8 mouse cellular contexts compared by ENCODE assay signal in genomic region chrX:140956959-140957358, GRCm38 (mm10). TPM values are rescaled to one million over a fixed set of nuclear protein-coding genes. Genes with fewer than 3 reads are reported as not detected.
DNase-seq lines count a peak whose midpoint lies in the region; ATAC-seq and TF ChIP-seq lines count a peak whose summit lies in the region.

No protein-coding gene starts in this region.

- H3K4me1 ChIP-seq in kidney, embryonic 15.5 days, result no peaks in the 10 kb centered on the region
- no peaks in the 10 kb centered on the region for H3K4me1 ChIP-seq in hindbrain, postnatal 0 days (ENCODE audit: insufficient read depth, low read length)
- H3K4me1 ChIP-seq in midbrain, embryonic 16.5 days (ENCODE audit: control insufficient read depth, insufficient read depth, low read length), result peaks cover 2% of the 10 kb centered on the region; the same call in 1 of the 2 replicates

- H3K27me3 ChIP-seq in kidney, embryonic 15.5 days, result peaks cover 32% of the 10 kb centered on the region
- H3K27me3 ChIP-seq in hindbrain, postnatal 0 days (ENCODE audit: insufficient read depth, low read length), result no peaks in the 10 kb centered on the region
- H3K27me3 ChIP-seq in midbrain, embryonic 16.5 days (ENCODE audit: control insufficient read depth, insufficient read depth, low read depth, low read length), result no peaks in the 10 kb centered on the region; the same call in 1 of the 2 replicates

- 0 out of 2 replicates have a peak overlapping the region, but pooled peaks have one; percentile 23 for H3K9ac ChIP-seq in kidney, embryonic 15.5 days
- H3K9ac ChIP-seq in hindbrain, postnatal 0 days (replicated peaks; ENCODE audit: low read length), result peak overlapping the region; percentile 30; the same call in 1 of the 2 replicates
- peak overlapping the region; percentile 59 for H3K9ac ChIP-seq in midbrain, embryonic 16.5 days (ENCODE audit: low read depth, low read length)

- no peaks in the 10 kb centered on the region for H3K9me3 ChIP-seq in kidney, embryonic 15.5 days (replicated peaks)
- no peaks in the 10 kb centered on the region for H3K9me3 ChIP-seq in hindbrain, postnatal 0 days (ENCODE audit: low read length)
- H3K9me3 ChIP-seq in midbrain, embryonic 16.5 days (replicated peaks; ENCODE audit: control insufficient read depth, low read length, poor library complexity, severe bottlenecking), result no peaks in the 10 kb centered on the region

- peak overlapping the region; percentile 59 for H3K4me2 ChIP-seq in kidney, embryonic 15.5 days
- H3K4me2 ChIP-seq in hindbrain, postnatal 0 days (ENCODE audit: low read depth, low read length), result peak overlapping the region; percentile 56
- peak overlapping the region; percentile 62 for H3K4me2 ChIP-seq in midbrain, embryonic 16.5 days (ENCODE audit: low read length)

- H3K27ac ChIP-seq in kidney, embryonic 15.5 days, result no peak overlapping the region
- no peak overlapping the region for H3K27ac ChIP-seq in hindbrain, postnatal 0 days
- H3K27ac ChIP-seq in midbrain, embryonic 16.5 days (ENCODE audit: low read length), result no peak overlapping the region

- ATAC-seq in kidney, embryonic 15.5 days (replicated peaks; ENCODE audit: low FRiP score), result no peak
- ATAC-seq in common myeloid progenitor, adult 5-6 weeks (replicated peaks; ENCODE audit: low read depth, poor library complexity, severe bottlenecking), result peak; percentile 50
- ATAC-seq in hindbrain, postnatal 0 days, result peak; percentile 81
- peak; percentile 82 for ATAC-seq in midbrain, embryonic 16.5 days

- H3K36me3 ChIP-seq in kidney, embryonic 15.5 days, result 0 out of 2 replicates have a peak, but pooled peaks cover 5% of the 10 kb centered on the region
- H3K36me3 ChIP-seq in hindbrain, postnatal 0 days (ENCODE audit: insufficient read depth, low read length), result no peaks in the 10 kb centered on the region
- no peaks in the 10 kb centered on the region; the same call in 1 of the 2 replicates for H3K36me3 ChIP-seq in midbrain, embryonic 16.5 days (ENCODE audit: control insufficient read depth, insufficient read depth, low read length)

- no peak; the same call in 1 of the 2 replicates for TF ChIP-seq CTCF in hindbrain, postnatal 0 days (IDR thresholded peaks at IDR 0.05; ENCODE audit: low read depth)

- DNase-seq in kidney, postnatal 14 days, result no peak
- DNase-seq in hindbrain, postnatal 0 days (ENCODE audit: low spot score), result no peak
- DNase-seq in gastrocnemius, postnatal 25 days, result no peak
- no peak for DNase-seq in layer of hippocampus, adult 9-11 months
- no peak for DNase-seq in ovary, postnatal 36 days (ENCODE audit: low spot score)

- WGBS in kidney, embryonic 15.5 days, result 15% methylated on average over 5 of the region's 5 CpGs
- 36% methylated on average over 5 of the region's 5 CpGs for WGBS in hindbrain, postnatal 0 days
- WGBS in midbrain, embryonic 16.5 days, result 17% methylated on average over 5 of the region's 5 CpGs

- peak overlapping the region; percentile 58 for H3K4me3 ChIP-seq in kidney, embryonic 15.5 days (replicated peaks)
- H3K4me3 ChIP-seq in hindbrain, postnatal 0 days (ENCODE audit: low read length), result peak overlapping the region; percentile 50
- H3K4me3 ChIP-seq in midbrain, embryonic 16.5 days (ENCODE audit: low read depth, low read length), result peak overlapping the region; percentile 48

RNA-seq across cellular contexts. Expression of gene Atg4a, which starts 0.3 kb away (rescaled TPM):
- 18.0 and 20.6 TPM in 2 replicates for polyA plus RNA-seq in kidney, embryonic 15.5 days (2015; fragmentation: Nextera tagmentation; extraction: Ambion mirVana)
- total RNA-seq in common myeloid progenitor, adult 5-6 weeks (2017), result 25.2 and 26.9 TPM in 2 replicates
- 4.8 and 20.7 TPM in 2 replicates for total RNA-seq in hindbrain, postnatal 0 days (2014; rRNA removed)
- polyA plus RNA-seq in hindbrain, postnatal 0 days (2015; fragmentation: Nextera tagmentation; extraction: Ambion mirVana), result 11.9 and 14.1 TPM in 2 replicates
- 8.1 and 8.9 TPM in 2 replicates for polyA plus RNA-seq in midbrain, embryonic 16.5 days (2015; fragmentation: Nextera tagmentation; extraction: Ambion mirVana)
- 10 to 100 TPM; 17.0 TPM for total RNA-seq in gastrocnemius, postnatal 25 days (2021)

RNA-seq across cellular contexts. Expression of gene Psmd10, which starts 0.4 kb away (rescaled TPM):
- 51.3 and 56.3 TPM in 2 replicates for polyA plus RNA-seq in kidney, embryonic 15.5 days (2015; fragmentation: Nextera tagmentation; extraction: Ambion mirVana)
- total RNA-seq in common myeloid progenitor, adult 5-6 weeks (2017), result 46.3 and 50.3 TPM in 2 replicates
- total RNA-seq in hindbrain, postnatal 0 days (2014; rRNA removed), result 9.1 and 14.3 TPM in 2 replicates
- 35.0 and 37.8 TPM in 2 replicates for polyA plus RNA-seq in hindbrain, postnatal 0 days (2015; fragmentation: Nextera tagmentation; extraction: Ambion mirVana)
- polyA plus RNA-seq in midbrain, embryonic 16.5 days (2015; fragmentation: Nextera tagmentation; extraction: Ambion mirVana), result 44.6 and 47.0 TPM in 2 replicates
- 10 to 100 TPM in 1 of 2 experiments, 1 to 10 TPM in 1; 8.2 to 11.9 TPM for total RNA-seq in gastrocnemius, postnatal 25 days (2021)

RNA-seq across cellular contexts. Expression of gene Vsig1, which starts 49.6 kb away (rescaled TPM):
- 0.13 and 0.67 TPM in 2 replicates for polyA plus RNA-seq in kidney, embryonic 15.5 days (2015; fragmentation: Nextera tagmentation; extraction: Ambion mirVana)
- not detected in 2 replicates for total RNA-seq in common myeloid progenitor, adult 5-6 weeks (2017)
- total RNA-seq in hindbrain, postnatal 0 days (2014; rRNA removed), result 0.10 TPM in 1 of 2 replicates, not detected in the other
- 0.09 TPM in 1 of 2 replicates, not detected in the other for polyA plus RNA-seq in hindbrain, postnatal 0 days (2015; fragmentation: Nextera tagmentation; extraction: Ambion mirVana)
- not detected in 2 replicates for polyA plus RNA-seq in midbrain, embryonic 16.5 days (2015; fragmentation: Nextera tagmentation; extraction: Ambion mirVana)
- total RNA-seq in gastrocnemius, postnatal 25 days (2021), result not detected
